Mouse (Mus musculus) thymus, adult 2 months (tissue): ENCODE measurements around the gene Echdc2. TPM values are rescaled to one million over a fixed set of nuclear protein-coding genes. Genes with fewer than 3 reads are reported as not detected.
"Not testable (repeated sequence)": the region's sequence is repeated elsewhere in the genome, so short reads cannot be mapped to it uniquely, and the experiment has no call there.

ENCODE experiments used
- DNase-seq: peaks from one replicate; pipeline ENCODE4 v3.0.0; 2021
- H3K27ac ChIP-seq: fragments of 200-500 bp; 2 replicates; pipeline ENCODE4 v1.5.1; 2012; ENCODE audit warnings: low read length, control low read depth; ENCODE audit not compliant: control insufficient read depth, insufficient read depth
- H3K27me3 ChIP-seq: fragments of 200-500 bp; 2 replicates; pipeline ENCODE4 v1.6.1; 2012; ENCODE audit warnings: mild to moderate bottlenecking, low read length, moderate library complexity, mixed read lengths; ENCODE audit not compliant: control insufficient read depth, insufficient read depth
- H3K36me3 ChIP-seq: fragments of 200-500 bp; 2 replicates; pipeline ENCODE4 v1.6.1; 2012; ENCODE audit warnings: mild to moderate bottlenecking, low read length, moderate library complexity; ENCODE audit not compliant: control insufficient read depth, insufficient read depth
- H3K4me1 ChIP-seq: fragments of 200-500 bp; replicated peaks from 2 replicates; pipeline ENCODE4 v1.6.1; 2012; ENCODE audit warnings: low read length; ENCODE audit not compliant: control insufficient read depth, insufficient read depth
- H3K4me3 ChIP-seq: fragments of 200-500 bp; 2 replicates; pipeline ENCODE4 v1.5.1; 2012; ENCODE audit warnings: mild to moderate bottlenecking, low read length, control low read depth, moderate library complexity; ENCODE audit not compliant: control insufficient read depth, insufficient read depth
- CTCF ChIP-seq: fragments of 200-500 bp; IDR thresholded peaks from 2 replicates; pipeline ENCODE4 v1.5.1; 2012; ENCODE audit warnings: mild to moderate bottlenecking, control low read depth, low read length, moderate library complexity, borderline replicate concordance; ENCODE audit not compliant: control insufficient read depth, poor library complexity, insufficient read depth; ENCODE audit errors: extremely low read depth
- POLR2A ChIP-seq: fragments of 200-500 bp; IDR thresholded peaks from 2 replicates; pipeline ENCODE4 v1.6.1; 2012; ENCODE audit warnings: mild to moderate bottlenecking, low read length, control low read depth, moderate library complexity; ENCODE audit not compliant: control insufficient read depth, poor library complexity, insufficient read depth; ENCODE audit errors: extremely low read depth
- WGBS: fragments of 180-500 bp; shearing (Covaris S2); methylation state at CpG from one replicate; pipeline ENCODE4 v1.1.7; 2018; 5-methylcytosine and 5-hydroxymethylcytosine counted together
- polyA plus RNA-seq: library from polyadenylated mRNA; depleted of rRNA; stranded (reverse); fragments of >200 nt; gene quantifications from 2 replicates; pipeline ENCODE4 v1.2.3, GENCODE M21; 2012

The Echdc2 gene
- polyA plus RNA-seq, 1 experiment = 14.7 TPM

DNA sequence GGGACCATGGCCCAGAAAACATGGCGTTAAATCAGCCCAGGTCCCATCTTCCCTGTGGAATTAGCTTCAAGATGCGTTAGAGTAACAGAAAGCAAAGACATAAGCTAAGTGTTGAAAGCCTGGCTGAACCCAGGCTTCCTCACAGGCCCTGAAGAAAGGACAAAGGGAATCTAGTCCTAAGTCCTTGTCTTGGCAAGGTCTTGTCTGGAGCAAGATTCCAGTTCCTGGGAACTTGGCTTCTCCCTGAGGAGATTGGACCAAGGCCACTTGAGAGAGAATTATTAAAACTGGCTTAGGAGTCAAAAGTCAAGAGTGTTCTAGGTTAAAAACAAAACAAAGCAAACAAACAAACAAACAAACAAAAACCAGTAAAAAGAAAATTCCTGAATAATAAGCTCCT, 36.9 kb upstream of the Echdc2 start:
- TF ChIP-seq POLR2A (no peak), CTCF (no peak)
- H3K4me1 ChIP-seq = no peaks in the 10 kb centered on the region
- no peaks in the 10 kb centered on the region for H3K36me3 ChIP-seq
- H3K27ac ChIP-seq = no peak overlapping the region
- H3K27me3 ChIP-seq = no peaks in the 10 kb centered on the region
- WGBS = 99% methylated on average over 2 of the region's 2 CpGs
- no peak for DNase-seq
- H3K4me3 ChIP-seq = no peak overlapping the region

- H3K4me1 ChIP-seq = no peaks in the 10 kb centered on the region
- TF ChIP-seq POLR2A (no peak), CTCF (no peak)
- WGBS = 95% methylated on average over 3 of the region's 3 CpGs
- H3K27me3 ChIP-seq = no peaks in the 10 kb centered on the region
- no peaks in the 10 kb centered on the region for H3K36me3 ChIP-seq
- H3K4me3 ChIP-seq = no peak overlapping the region
- no peak for DNase-seq
- no peak overlapping the region for H3K27ac ChIP-seq
These were observed 34.8 kb upstream of the Echdc2 start for GRCm38 (mm10) chr4:108130452-108130851.

- no peak for DNase-seq
- 91% methylated on average over 5 of the region's 5 CpGs for WGBS
- Histone ChIP-seq H3K27ac (no peak overlapping the region), H3K4me1 (no peaks in the 10 kb centered on the region), H3K4me3 (no peak overlapping the region), H3K36me3 (no peaks in the 10 kb centered on the region), H3K27me3 (no peaks in the 10 kb centered on the region)
- TF ChIP-seq CTCF = no peak
- TF ChIP-seq POLR2A = no peak
These were observed 28.3 kb upstream of the Echdc2 start for GRCm38 (mm10) chr4:108136938-108137337.

- not testable (repeated sequence) for H3K36me3 ChIP-seq, DNase-seq, H3K4me3 ChIP-seq, H3K27me3 ChIP-seq, H3K4me1 ChIP-seq, H3K27ac ChIP-seq
- WGBS = 89% methylated on average over 2 of the region's 2 CpGs
These were observed 22.1 kb upstream of the Echdc2 start for GRCm38 (mm10) chr4:108143178-108143577.

DNA sequence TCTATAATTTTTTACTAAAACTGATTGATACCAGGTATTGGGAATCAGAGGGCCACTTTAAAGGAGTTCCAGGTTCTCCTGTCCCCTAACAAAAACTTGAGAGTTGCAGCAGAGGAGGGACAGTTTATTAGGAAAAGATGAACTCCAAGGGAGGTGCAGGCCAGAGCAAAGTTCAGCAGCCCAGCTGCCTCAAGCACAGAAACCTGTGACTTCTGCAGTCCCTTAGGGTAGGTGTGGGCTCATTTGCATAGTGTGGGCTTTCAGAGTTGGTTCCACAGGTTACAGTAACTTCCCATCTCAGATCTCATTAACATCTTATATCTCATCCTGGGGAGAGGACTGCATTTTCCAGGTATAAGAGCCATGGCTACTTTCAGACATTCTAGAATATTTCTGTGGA, 21.5 kb upstream of the Echdc2 start:
- no peaks in the 10 kb centered on the region for H3K4me1 ChIP-seq
- TF ChIP-seq CTCF = no peak
- TF ChIP-seq POLR2A = no peak

GRCm38 (mm10) chr4:108144880-108145279, 20.4 kb upstream of the Echdc2 start, which contains the start of gene Scp2:
Gene Scp2 (minus strand): TSS chr4:108144998.
- Histone ChIP-seq H3K27ac (no peak within 1 kb of the TSS), H3K4me1 (no peaks in the 10 kb centered on the region), H3K4me3 (no peak within 1 kb of the TSS), H3K27me3 (no peaks in the 10 kb centered on the region), H3K36me3 (no peaks in the 10 kb centered on the region)
- no peak for DNase-seq
- 95% methylated on average over 1 of the region's 1 CpGs for WGBS
- no peak for TF ChIP-seq CTCF

More for the DNA sequence above, 21.5 kb upstream of the Echdc2 start:
- no peak for DNase-seq
- H3K27ac ChIP-seq = no peak overlapping the region
- H3K36me3 ChIP-seq = no peaks in the 10 kb centered on the region
- H3K27me3 ChIP-seq = no peaks in the 10 kb centered on the region
- no peak overlapping the region for H3K4me3 ChIP-seq

DNA sequence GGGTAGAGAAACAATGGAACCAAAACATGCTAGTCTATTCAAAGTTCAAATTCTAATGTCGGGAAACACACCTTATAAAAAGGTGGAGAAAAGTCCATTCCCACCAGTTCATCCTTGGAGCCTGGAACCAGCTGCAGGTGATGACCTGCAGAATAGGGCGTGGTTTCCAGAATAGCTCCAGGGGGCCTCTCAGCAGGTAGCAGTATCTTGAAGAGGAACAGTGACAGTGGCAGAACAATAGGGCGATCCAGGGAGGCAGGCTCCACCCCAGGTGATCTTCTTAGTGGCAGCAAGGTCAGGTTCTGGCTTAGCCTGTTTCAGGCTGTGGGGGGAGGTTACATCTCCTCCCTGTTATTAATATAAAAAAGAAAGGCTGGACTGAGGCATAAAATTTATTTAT, 19.7 kb upstream of the Echdc2 start:
- not testable (repeated sequence) for H3K4me1 ChIP-seq, H3K27ac ChIP-seq, H3K27me3 ChIP-seq, H3K4me3 ChIP-seq, H3K36me3 ChIP-seq, DNase-seq
- 76% methylated on average over 3 of the region's 3 CpGs for WGBS

- H3K27me3 ChIP-seq, H3K36me3 ChIP-seq, H3K27ac ChIP-seq, H3K4me1 ChIP-seq, DNase-seq, H3K4me3 ChIP-seq: not testable (repeated sequence)
- WGBS = 92% methylated on average over 1 of the region's 1 CpGs
These were observed 10.1 kb upstream of the Echdc2 start for GRCm38 (mm10) chr4:108155141-108155540.
